Mouse (Mus musculus) ES-Bruce4 (cell line): Measurements from ENCODE around the gene Ctsf.

Experiments
- CTCF ChIP-seq: IDR thresholded peaks from one replicate; pipeline ENCODE4 v1.8.1; 2011; ENCODE audit warnings: low read depth, low read length
- EP300 ChIP-seq: IDR thresholded peaks from 2 replicates; pipeline ENCODE4 v1.6.1; 2011; ENCODE audit warnings: low read depth, low read length; ENCODE audit not compliant: insufficient read depth
- POLR2A ChIP-seq: IDR thresholded peaks from one replicate; pipeline ENCODE4 v1.8.1; 2011; ENCODE audit warnings: low read length; ENCODE audit not compliant: insufficient read depth

DNA sequence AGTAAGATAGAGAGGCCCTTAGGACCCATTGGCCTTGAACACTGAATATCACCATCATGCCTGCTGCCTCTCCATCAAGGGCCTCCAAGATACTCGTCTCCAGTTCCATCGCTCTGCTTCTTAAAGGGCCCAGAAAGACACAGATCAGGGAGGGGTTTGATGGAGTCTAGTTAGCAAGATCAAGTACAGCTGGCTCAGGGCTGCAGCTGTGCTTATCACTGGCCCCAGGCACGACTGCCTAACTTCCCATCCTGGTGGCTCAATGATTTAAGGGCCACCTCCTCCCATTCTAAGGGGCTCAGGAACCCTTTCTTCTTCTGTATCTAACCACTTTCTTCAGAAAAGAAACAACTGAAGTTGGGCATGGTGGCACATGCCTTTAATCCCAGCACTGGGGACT is 36.9 kb downstream of the Ctsf start:
- no peak for TF ChIP-seq CTCF
- TF ChIP-seq EP300: no peak
- no peak for TF ChIP-seq POLR2A
